Mouse (Mus musculus) thymus, adult 2 months (tissue): ENCODE measurements around the gene 0610040J01Rik. TPM values are rescaled to one million over a fixed set of nuclear protein-coding genes. Genes with fewer than 3 reads are reported as not detected.

Source experiments
- DNase-seq: peaks from one replicate; pipeline ENCODE4 v3.0.0; 2021
- H3K27ac ChIP-seq: fragments of 200-500 bp; 2 replicates; pipeline ENCODE4 v1.5.1; 2012; ENCODE audit warnings: low read length, control low read depth; ENCODE audit not compliant: control insufficient read depth, insufficient read depth
- H3K27me3 ChIP-seq: fragments of 200-500 bp; 2 replicates; pipeline ENCODE4 v1.6.1; 2012; ENCODE audit warnings: mild to moderate bottlenecking, low read length, moderate library complexity, mixed read lengths; ENCODE audit not compliant: control insufficient read depth, insufficient read depth
- H3K36me3 ChIP-seq: fragments of 200-500 bp; 2 replicates; pipeline ENCODE4 v1.6.1; 2012; ENCODE audit warnings: mild to moderate bottlenecking, low read length, moderate library complexity; ENCODE audit not compliant: control insufficient read depth, insufficient read depth
- H3K4me1 ChIP-seq: fragments of 200-500 bp; replicated peaks from 2 replicates; pipeline ENCODE4 v1.6.1; 2012; ENCODE audit warnings: low read length; ENCODE audit not compliant: control insufficient read depth, insufficient read depth
- H3K4me3 ChIP-seq: fragments of 200-500 bp; 2 replicates; pipeline ENCODE4 v1.5.1; 2012; ENCODE audit warnings: mild to moderate bottlenecking, low read length, control low read depth, moderate library complexity; ENCODE audit not compliant: control insufficient read depth, insufficient read depth
- CTCF ChIP-seq: fragments of 200-500 bp; IDR thresholded peaks from 2 replicates; pipeline ENCODE4 v1.5.1; 2012; ENCODE audit warnings: mild to moderate bottlenecking, control low read depth, low read length, moderate library complexity, borderline replicate concordance; ENCODE audit not compliant: control insufficient read depth, poor library complexity, insufficient read depth; ENCODE audit errors: extremely low read depth
- POLR2A ChIP-seq: fragments of 200-500 bp; IDR thresholded peaks from 2 replicates; pipeline ENCODE4 v1.6.1; 2012; ENCODE audit warnings: mild to moderate bottlenecking, low read length, control low read depth, moderate library complexity; ENCODE audit not compliant: control insufficient read depth, poor library complexity, insufficient read depth; ENCODE audit errors: extremely low read depth
- WGBS: fragments of 180-500 bp; shearing (Covaris S2); methylation state at CpG from one replicate; pipeline ENCODE4 v1.1.7; 2018; 5-methylcytosine and 5-hydroxymethylcytosine counted together
- polyA plus RNA-seq: library from polyadenylated mRNA; depleted of rRNA; stranded (reverse); fragments of >200 nt; gene quantifications from 2 replicates; pipeline ENCODE4 v1.2.3, GENCODE M21; 2012

Gene 0610040J01Rik
- polyA plus RNA-seq, 1 experiment, result 1.8 TPM

DNA sequence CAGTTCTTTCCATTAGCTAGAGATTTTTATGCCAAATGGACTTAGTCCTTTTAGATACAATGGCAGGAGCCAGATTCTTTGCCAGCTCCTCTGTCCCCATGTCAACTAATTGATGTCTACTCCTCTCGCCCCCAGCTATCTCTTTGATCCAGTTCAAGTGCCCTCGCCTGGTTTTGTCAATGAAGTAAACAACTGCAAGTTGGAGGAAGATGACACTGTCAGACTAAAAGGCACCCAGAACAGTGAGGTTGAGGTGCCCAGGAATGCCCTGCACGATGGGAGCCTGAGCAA is 85.6 kb downstream of the 0610040J01Rik start:
- 92% methylated on average over 3 of the region's 3 CpGs for WGBS
- no peak for TF ChIP-seq CTCF
- TF ChIP-seq POLR2A, result no peak
- Histone ChIP-seq H3K4me1 (no peaks in the 10 kb centered on the region), H3K4me3 (no peak overlapping the region), H3K36me3 (no peaks in the 10 kb centered on the region), H3K27me3 (no peaks in the 10 kb centered on the region), H3K27ac (no peak overlapping the region)
- DNase-seq, result no peak

DNA sequence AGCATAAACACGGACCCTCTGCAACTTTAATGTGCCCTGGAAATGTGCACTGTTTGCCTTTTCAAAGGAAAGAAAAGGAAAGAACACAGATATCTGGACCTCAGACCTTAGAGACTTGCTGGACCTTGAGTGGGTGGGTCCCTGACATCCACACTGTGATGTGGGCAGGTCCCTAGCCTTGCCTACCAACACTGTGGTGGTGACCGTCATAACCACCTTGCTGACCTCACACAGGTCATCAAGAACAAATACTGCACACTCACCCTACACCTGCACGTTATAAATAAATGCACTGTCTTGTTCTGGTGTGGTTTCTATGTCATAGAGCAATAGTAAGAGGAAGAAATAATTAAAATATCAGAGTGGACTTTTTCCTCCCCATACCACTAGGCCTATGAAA is 91.2 kb downstream of the 0610040J01Rik start:
- WGBS, result 92% methylated on average over 3 of the region's 3 CpGs
- no peak for DNase-seq
- H3K4me3 ChIP-seq, result no peak overlapping the region
- no peaks in the 10 kb centered on the region for H3K27me3 ChIP-seq
- H3K36me3 ChIP-seq, result no peaks in the 10 kb centered on the region
- no peaks in the 10 kb centered on the region for H3K4me1 ChIP-seq
- H3K27ac ChIP-seq, result no peak overlapping the region
- no peak for TF ChIP-seq POLR2A
- no peak for TF ChIP-seq CTCF

DNA sequence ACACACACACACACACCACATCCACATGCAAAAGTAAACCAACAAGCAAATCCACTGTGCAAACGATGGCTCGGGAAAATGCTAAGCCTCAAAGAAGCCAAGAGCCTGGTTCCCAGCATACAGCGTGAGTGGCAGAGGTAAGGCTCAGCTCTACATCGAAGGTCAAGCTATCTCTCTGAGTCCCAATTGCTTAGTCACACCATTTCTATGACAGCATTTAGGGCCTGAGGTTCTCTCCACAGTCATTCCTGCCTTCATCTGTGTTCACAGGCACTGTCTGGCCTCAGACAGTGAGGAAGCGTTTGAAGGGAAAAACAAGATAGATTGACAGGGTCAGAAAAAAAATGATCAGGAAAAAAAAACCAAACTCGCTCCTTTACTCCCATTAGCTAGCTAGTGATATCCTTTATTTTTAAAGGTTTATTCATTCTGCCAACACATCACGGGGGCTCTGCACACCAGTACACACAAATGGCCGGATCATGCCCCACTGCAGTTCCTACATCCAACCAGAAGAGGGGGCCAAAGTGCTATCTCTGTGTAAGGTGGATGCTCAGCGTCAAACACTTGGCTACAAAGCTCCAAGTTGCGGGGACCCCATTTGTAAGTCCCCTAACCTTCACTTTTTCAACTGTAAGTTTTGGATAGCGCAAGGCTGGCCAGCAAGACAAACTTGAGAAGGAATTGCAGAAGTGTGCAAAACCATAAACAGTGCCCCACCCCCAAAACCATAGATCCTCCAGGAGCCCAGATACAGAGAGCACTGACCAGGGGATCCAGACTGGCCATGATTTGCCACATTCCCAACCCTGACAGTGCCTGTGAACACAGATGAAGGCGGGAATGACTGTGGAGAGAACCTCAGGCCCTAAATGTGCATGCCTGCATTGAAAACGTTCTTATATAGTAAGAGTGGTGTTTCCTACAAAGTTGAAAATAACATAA is 94.3 kb downstream of the 0610040J01Rik start:
- DNase-seq, result peak; percentile 84
- H3K4me3 ChIP-seq, result no peak overlapping the region
- WGBS, result 49% methylated on average over 13 of the region's 13 CpGs

DNA sequence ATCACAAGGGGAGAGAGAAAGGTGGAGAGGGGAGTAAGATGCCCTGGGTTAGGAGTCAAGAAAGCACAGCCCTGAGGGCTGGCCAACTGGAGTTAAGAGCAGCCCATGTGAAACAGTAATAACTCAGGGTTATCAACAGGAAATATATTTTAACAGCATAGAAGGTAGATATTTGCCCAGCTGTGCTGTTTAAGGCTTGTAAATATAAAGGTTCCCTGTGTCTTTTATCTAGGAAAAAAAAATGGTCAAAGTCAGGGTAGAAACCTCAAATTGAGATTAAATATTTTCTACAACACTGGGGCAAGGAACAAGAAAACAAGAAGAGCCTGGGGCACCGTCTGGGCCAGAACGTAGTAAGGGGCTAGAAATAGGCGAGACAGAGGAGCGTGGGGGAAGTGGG is 95.3 kb downstream of the 0610040J01Rik start:
- no peak for DNase-seq
- no peaks in the 10 kb centered on the region; the same call in 1 of the 2 replicates for H3K27me3 ChIP-seq
- peaks cover 3% of the 10 kb centered on the region; the same call in 1 of the 2 replicates for H3K36me3 ChIP-seq
- 86% methylated on average over 4 of the region's 4 CpGs for WGBS
- TF ChIP-seq CTCF, result no peak
- no peak for TF ChIP-seq POLR2A
- no peak overlapping the region for H3K27ac ChIP-seq
- H3K4me3 ChIP-seq, result no peak overlapping the region
- no peaks in the 10 kb centered on the region for H3K4me1 ChIP-seq

More for the DNA sequence above, 94.3 kb downstream of the 0610040J01Rik start:
- H3K36me3 ChIP-seq, result no peaks in the 10 kb centered on the region
- H3K4me1 ChIP-seq, result no peaks in the 10 kb centered on the region
- no peak overlapping the region for H3K27ac ChIP-seq
- TF ChIP-seq POLR2A (no peak), CTCF (peak; percentile 73; the same call in 1 of the 2 replicates)
- H3K27me3 ChIP-seq, result no peaks in the 10 kb centered on the region; the same call in 1 of the 2 replicates

DNA sequence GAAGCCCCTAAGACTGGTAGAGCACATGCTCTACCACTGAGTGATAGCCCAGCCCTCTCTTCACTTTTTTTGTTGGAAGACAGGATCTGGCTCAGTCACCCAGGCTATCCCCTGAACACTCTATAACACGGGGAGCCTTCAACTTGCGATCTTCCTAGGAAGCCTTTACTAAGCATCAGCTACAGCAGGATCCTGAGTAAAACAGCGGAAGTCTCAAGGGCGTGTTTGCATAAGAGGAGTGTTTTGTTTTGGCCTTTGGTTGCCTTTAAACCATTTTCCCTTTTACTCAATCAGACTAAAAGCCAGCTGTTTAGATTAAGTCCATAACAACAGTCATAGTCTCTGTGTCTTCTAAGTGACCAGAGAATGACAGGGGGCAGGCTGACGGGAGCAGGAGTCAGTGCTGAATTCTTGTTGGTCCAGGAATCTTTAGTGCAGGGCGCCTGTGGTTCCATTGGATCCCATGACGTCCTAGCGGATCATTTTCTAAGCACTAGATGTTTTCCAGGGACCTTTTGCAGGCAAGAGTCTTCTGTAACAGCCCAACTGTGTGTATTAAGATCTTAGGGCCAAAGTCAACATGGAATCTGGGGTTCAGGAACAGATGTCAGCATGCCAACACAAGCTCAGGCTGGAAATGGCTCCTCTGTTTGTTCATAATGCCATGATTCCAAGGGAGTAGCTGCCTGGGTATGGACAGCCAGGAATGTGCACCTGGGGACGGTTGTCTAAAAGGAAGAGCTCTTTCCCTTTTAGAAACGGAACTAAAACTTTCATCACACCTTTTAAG is 98.2 kb downstream of the 0610040J01Rik start:
- Histone ChIP-seq H3K27me3 (no peaks in the 10 kb centered on the region; the same call in 1 of the 2 replicates), H3K36me3 (peaks cover 3% of the 10 kb centered on the region; the same call in 1 of the 2 replicates), H3K4me1 (no peaks in the 10 kb centered on the region), H3K27ac (no peak overlapping the region), H3K4me3 (no peak overlapping the region)
- WGBS, result 96% methylated on average over 10 of the region's 10 CpGs
- TF ChIP-seq POLR2A (no peak), CTCF (no peak)
- DNase-seq, result no peak

DNA sequence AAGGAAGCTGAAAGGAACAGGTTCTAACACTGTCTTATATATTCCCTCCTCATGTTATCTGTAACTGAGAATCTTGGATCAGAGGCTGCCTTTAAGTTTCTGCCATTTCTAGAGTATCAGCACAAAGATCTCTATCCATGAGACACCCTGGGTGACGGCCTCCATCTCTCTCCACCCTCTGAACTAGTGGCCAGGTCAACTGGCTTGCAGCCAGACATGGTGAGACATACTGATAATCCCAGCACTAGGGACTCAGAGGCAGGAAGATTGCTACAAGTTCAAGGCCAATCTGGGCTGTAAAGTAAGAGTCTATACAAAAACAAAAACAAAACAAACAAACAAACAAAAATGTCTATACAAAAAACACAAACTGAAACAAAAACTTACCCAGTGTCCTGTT is 102.7 kb downstream of the 0610040J01Rik start:
- WGBS, result 100% methylated on average over 1 of the region's 1 CpGs
- peaks cover 3% of the 10 kb centered on the region; the same call in 1 of the 2 replicates for H3K36me3 ChIP-seq
- no peak overlapping the region for H3K27ac ChIP-seq
- DNase-seq, result no peak
- H3K4me1 ChIP-seq, result no peaks in the 10 kb centered on the region
- H3K27me3 ChIP-seq, result no peaks in the 10 kb centered on the region
- TF ChIP-seq CTCF (no peak), POLR2A (no peak)
- no peak overlapping the region for H3K4me3 ChIP-seq
